Mouse (Mus musculus) lung, postnatal 0 days (tissue): Measurements from ENCODE around the gene Zbtb7b. TPM values are rescaled to one million over a fixed set of nuclear protein-coding genes. Genes with fewer than 3 reads are reported as not detected.
A peak's percentile ranks its signal among the peaks of the same experiment; 100 is the strongest.

Experiments
- ATAC-seq: fragments of 200-750 bp; cut with Nextera tagmentation; 2 replicates; pipeline ENCODE4 v1.8.0; 2017; ENCODE audit warnings: moderate library complexity
- DNase-seq: peaks from one replicate; pipeline ENCODE4 v3.0.0-alpha.2; 2016; ENCODE audit warnings: low spot score
- H3K27ac ChIP-seq: fragments of 300-500 bp; sonication (generic); 2 replicates; pipeline ENCODE4 v1.5.1; 2014; ENCODE audit warnings: antibody characterized with exemption, mild to moderate bottlenecking, low read length, mixed read lengths
- H3K27me3 ChIP-seq: fragments of 300-500 bp; sonication (generic); replicated peaks from 2 replicates; pipeline ENCODE4 v1.6.1; 2014; ENCODE audit warnings: low read length, mixed read lengths; ENCODE audit not compliant: insufficient read depth
- H3K36me3 ChIP-seq: fragments of 300-500 bp; sonication (generic); 2 replicates; pipeline ENCODE4 v1.6.1; 2014; ENCODE audit warnings: low read length, mixed read lengths; ENCODE audit not compliant: insufficient read depth
- H3K4me1 ChIP-seq: fragments of 300-500 bp; sonication (generic); 2 replicates; pipeline ENCODE4 v1.6.1; 2014; ENCODE audit warnings: antibody characterized with exemption, low read depth, low read length, mixed read lengths; ENCODE audit not compliant: insufficient read depth
- H3K4me2 ChIP-seq: fragments of 300-500 bp; sonication (generic); replicated peaks from 2 replicates; pipeline ENCODE4 v1.6.1; 2014; ENCODE audit warnings: low read depth, mild to moderate bottlenecking, low read length, moderate library complexity, mixed read lengths
- H3K4me3 ChIP-seq: fragments of 300-500 bp; sonication (generic); 2 replicates; pipeline ENCODE4 v1.5.1; 2014; ENCODE audit warnings: low read depth, low read length
- H3K9ac ChIP-seq: fragments of 300-500 bp; sonication (generic); replicated peaks from 2 replicates; pipeline ENCODE4 v1.6.1; 2014; ENCODE audit warnings: low read depth, mild to moderate bottlenecking
- H3K9me3 ChIP-seq: fragments of 300-500 bp; sonication (generic); 2 replicates; pipeline ENCODE4 v1.6.1; 2016; ENCODE audit warnings: low read length, mixed read lengths
- CTCF ChIP-seq: IDR thresholded peaks from 2 replicates; pipeline ENCODE4 v1.5.1; 2016; ENCODE audit warnings: antibody characterized with exemption, mild to moderate bottlenecking
- EP300 ChIP-seq: IDR thresholded peaks from 2 replicates; pipeline ENCODE4 v1.6.1; 2016; ENCODE audit warnings: antibody characterized with exemption, mild to moderate bottlenecking, control low read depth
- WGBS: fragments of 180-500 bp; shearing (Covaris S2); extraction: QIAGEN DNeasy Blood & Tissue Kit; methylation state at CpG from one replicate; pipeline ENCODE4 v1.1.7; 2014; 5-methylcytosine and 5-hydroxymethylcytosine counted together
- polyA plus RNA-seq: library from polyadenylated mRNA; unstranded; fragments of >200 nt; fragmentation: Nextera tagmentation; extraction: Ambion mirVana; gene quantifications from 2 replicates; pipeline ENCODE4 v1.2.1, GENCODE M21; 2015

The Zbtb7b gene
- polyA plus RNA-seq, 1 experiment from 2014 or later: 7.3 TPM

GRCm38 (mm10) chr3:89402693-89403092, 8.1 kb upstream of the Zbtb7b start, which contains the start of gene Lenep:
Lenep (minus strand) TSS chr3:89402793.
- no peak for ATAC-seq
- WGBS: 76% methylated on average over 5 of the region's 5 CpGs
- no peak within 1 kb of the TSS for H3K27ac ChIP-seq
- H3K9me3 ChIP-seq: no peaks in the 10 kb centered on the region
- H3K4me3 ChIP-seq: no peak within 1 kb of the TSS
- H3K4me2 ChIP-seq: no peak within 1 kb of the TSS
- no peak within 1 kb of the TSS for H3K9ac ChIP-seq
- TF ChIP-seq EP300 (no peak), CTCF (no peak)
- H3K4me1 ChIP-seq: no peaks in the 10 kb centered on the region
- peaks cover 12% of the 10 kb centered on the region; the same call in 1 of the 2 replicates for H3K36me3 ChIP-seq
- DNase-seq: no peak
- no peaks in the 10 kb centered on the region for H3K27me3 ChIP-seq

- ATAC-seq (no peak), DNase-seq (no peak)
- 87% methylated on average over 7 of the region's 7 CpGs for WGBS
- no peaks in the 10 kb centered on the region for H3K27me3 ChIP-seq
- no peak overlapping the region for H3K9ac ChIP-seq
- H3K4me1 ChIP-seq: no peaks in the 10 kb centered on the region
- no peak overlapping the region for H3K27ac ChIP-seq
- no peak overlapping the region for H3K4me2 ChIP-seq
- TF ChIP-seq CTCF: no peak
- no peak for TF ChIP-seq EP300
- peaks cover 12% of the 10 kb centered on the region; the same call in 1 of the 2 replicates for H3K36me3 ChIP-seq
- no peaks in the 10 kb centered on the region for H3K9me3 ChIP-seq
- H3K4me3 ChIP-seq: no peak overlapping the region
Measured at GRCm38 (mm10) chr3:89401329-89401728, 6.8 kb upstream of the Zbtb7b start.

- Histone ChIP-seq H3K36me3 (no peaks in the 10 kb centered on the region), H3K4me2 (peak overlapping the region; percentile 99), H3K4me3 (peak overlapping the region; percentile 78), H3K27ac (no peak overlapping the region), H3K9me3 (no peaks in the 10 kb centered on the region), H3K9ac (0 out of 2 replicates have a peak overlapping the region, but pooled peaks have one; percentile 58), H3K4me1 (peaks cover 5% of the 10 kb centered on the region; the same call in 1 of the 2 replicates), H3K27me3 (no peaks in the 10 kb centered on the region)
- DNase-seq (no peak), ATAC-seq (no peak)
- TF ChIP-seq EP300 (no peak), CTCF (no peak)
- WGBS: 2% methylated on average over 4 of the region's 4 CpGs
Measured at GRCm38 (mm10) chr3:89396654-89397005, 2.1 kb upstream of the Zbtb7b start.

- TF ChIP-seq EP300 (no peak), CTCF (peak; percentile 90)
- no peaks in the 10 kb centered on the region for H3K36me3 ChIP-seq
- H3K9ac ChIP-seq: peak overlapping the region; percentile 58; the same call in 1 of the 2 replicates
- H3K27me3 ChIP-seq: no peaks in the 10 kb centered on the region
- peak overlapping the region; percentile 78 for H3K4me3 ChIP-seq
- ATAC-seq (no peak), DNase-seq (peak; percentile 86)
- peak overlapping the region; percentile 99 for H3K4me2 ChIP-seq
- H3K9me3 ChIP-seq: no peaks in the 10 kb centered on the region
- peak overlapping the region; percentile 62 for H3K27ac ChIP-seq
- WGBS: 2% methylated on average over 30 of the region's 44 CpGs
- peaks cover 5% of the 10 kb centered on the region; the same call in 1 of the 2 replicates for H3K4me1 ChIP-seq
Measured at GRCm38 (mm10) chr3:89395806-89396653, 1.5 kb upstream of the Zbtb7b start.

GRCm38 (mm10) chr3:89395419-89395805, 836 bp upstream of the Zbtb7b start:
- Histone ChIP-seq H3K9me3 (no peaks in the 10 kb centered on the region), H3K9ac (peak overlapping the region; percentile 65), H3K4me2 (peak overlapping the region; percentile 99), H3K27me3 (no peaks in the 10 kb centered on the region), H3K4me1 (peaks cover 5% of the 10 kb centered on the region), H3K4me3 (peak overlapping the region; percentile 78), H3K36me3 (no peaks in the 10 kb centered on the region), H3K27ac (peak overlapping the region; percentile 97)
- DNase-seq (no peak), ATAC-seq (no peak)
- WGBS: 7% methylated on average over 10 of the region's 10 CpGs
- TF ChIP-seq EP300 (no peak), CTCF (no peak)

- peaks cover 10% of the 10 kb centered on the region for H3K4me1 ChIP-seq
- no peak for TF ChIP-seq EP300
- no peak for TF ChIP-seq CTCF
- no peaks in the 10 kb centered on the region for H3K27me3 ChIP-seq
- H3K27ac ChIP-seq: peak overlapping the region; percentile 97
- 0% methylated on average over 12 of the region's 12 CpGs for WGBS
- ATAC-seq: peak; percentile 16
- peak overlapping the region; percentile 78 for H3K4me3 ChIP-seq
- H3K9ac ChIP-seq: peak overlapping the region; percentile 65; the same call in 1 of the 2 replicates
- peak; percentile 95 for DNase-seq
- no peaks in the 10 kb centered on the region for H3K36me3 ChIP-seq
- peak overlapping the region; percentile 99 for H3K4me2 ChIP-seq
- H3K9me3 ChIP-seq: no peaks in the 10 kb centered on the region
Measured at GRCm38 (mm10) chr3:89394894-89395256, 299 bp upstream of the Zbtb7b start.
